Mouse (Mus musculus) liver, adult 2 months (tissue): ENCODE measurements around the gene Lbx2.

Experiments used
- CTCF ChIP-seq: fragments of 200-500 bp; IDR thresholded peaks from 2 replicates; pipeline ENCODE4 v1.5.1; 2011; ENCODE audit warnings: low read depth, low read length, control low read depth
- POLR2A ChIP-seq: fragments of 200-500 bp; IDR thresholded peaks from 2 replicates; pipeline ENCODE4 v1.6.1; 2011; ENCODE audit warnings: low read length, control low read depth; ENCODE audit not compliant: insufficient read depth; ENCODE audit errors: extremely low read depth

DNA sequence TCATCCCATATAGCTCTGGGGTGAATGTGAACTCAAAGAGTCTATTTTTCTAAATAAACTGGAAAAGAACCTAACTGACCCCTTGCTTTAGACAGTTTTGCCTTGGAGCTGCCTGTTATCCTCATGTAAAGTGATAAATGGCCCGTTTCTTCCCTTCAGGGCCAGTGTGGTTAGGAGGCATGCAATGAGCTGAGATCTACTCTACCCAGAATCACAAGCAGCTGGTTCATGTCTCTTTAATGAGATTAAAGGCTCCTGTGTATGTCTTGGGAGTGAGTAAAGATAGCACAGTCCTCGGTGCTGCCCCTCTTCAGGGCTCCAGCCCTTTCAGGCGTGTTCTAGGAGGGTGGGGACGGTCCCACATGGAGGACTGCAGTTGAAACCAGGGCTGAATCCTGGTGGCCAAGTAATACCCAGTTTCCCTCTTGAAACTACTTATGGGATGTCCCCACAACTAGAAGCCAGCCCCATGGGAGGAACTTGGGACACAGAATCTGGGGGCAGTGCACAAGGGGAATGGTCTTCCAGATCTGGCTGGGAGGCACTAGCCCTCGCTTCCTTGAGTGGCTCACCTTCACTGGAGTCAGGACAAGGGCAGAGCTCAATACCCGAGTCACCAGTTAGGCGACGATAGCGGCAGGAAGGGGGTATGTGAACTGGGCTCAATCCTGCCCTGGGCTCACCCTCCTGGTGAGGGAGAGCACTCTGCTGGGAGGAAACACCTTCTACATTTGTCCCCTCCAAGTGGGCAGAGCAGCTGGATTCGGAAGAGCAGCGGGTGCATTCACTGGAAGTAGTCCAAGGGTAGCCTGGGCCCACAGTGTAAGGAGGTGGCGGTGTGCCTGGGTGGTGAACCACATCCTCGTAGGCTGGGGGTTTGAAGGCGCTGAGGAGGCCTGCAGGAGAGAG, 32.9 kb downstream of the Lbx2 start:
- no peak for TF ChIP-seq CTCF
- TF ChIP-seq POLR2A: no peak
